Mouse (Mus musculus) heart, postnatal 25 days (tissue): Measurements from ENCODE around the gene Them7. TPM values are rescaled to one million over a fixed set of nuclear protein-coding genes. Genes with fewer than 3 reads are reported as not detected.

Experiments used
- DNase-seq: peaks from one replicate; pipeline ENCODE4 v3.0.0; 2022; ENCODE audit warnings: low spot score
- intact Hi-C: fragments of 180-260 bp; cut with DNase I; formaldehyde crosslinking; loops from one replicate; pipeline ENCODE4 v1.15.1; 2025
- total RNA-seq, 2 experiments: library from RNA; stranded (reverse); gene quantifications; 2 replicates each; pipeline ENCODE4 v1.2.3; 2021

The Them7 gene
- total RNA-seq: 1 to 10 TPM; 1.8 to 2.0 TPM

- DNase-seq: no peak
- intact Hi-C loops: loop anchor here (10.0 kb wide), 1 partner anchor 120 kb away; no protein-coding TSS in a partner anchor
Observed at GRCm38 (mm10) chr2:105224134-105224986, at the start of gene Them7. TSS of gene Them7 (plus strand) at chr2:105224320.

DNA sequence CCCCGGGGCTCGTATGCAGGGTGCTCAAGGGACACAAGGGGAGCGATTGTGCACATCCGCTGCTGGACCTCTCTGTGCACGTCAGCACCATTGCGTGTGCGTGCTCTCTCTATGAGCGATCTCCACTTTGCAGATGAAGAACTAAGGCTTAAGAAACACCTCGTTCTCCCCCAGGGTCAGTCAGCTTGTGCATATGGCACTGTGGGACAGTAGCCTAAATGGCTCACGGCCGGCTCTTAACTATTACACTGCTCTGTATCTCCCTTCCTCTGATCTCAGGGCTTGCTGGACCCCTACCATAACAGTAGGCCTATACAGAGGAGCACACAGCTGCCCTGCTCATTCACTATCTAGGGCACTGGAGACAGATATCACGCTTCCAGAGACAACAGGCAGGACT is 45.2 kb upstream of the Them7 start:
- intact Hi-C loops: no loop called here
- no peak for DNase-seq

DNA sequence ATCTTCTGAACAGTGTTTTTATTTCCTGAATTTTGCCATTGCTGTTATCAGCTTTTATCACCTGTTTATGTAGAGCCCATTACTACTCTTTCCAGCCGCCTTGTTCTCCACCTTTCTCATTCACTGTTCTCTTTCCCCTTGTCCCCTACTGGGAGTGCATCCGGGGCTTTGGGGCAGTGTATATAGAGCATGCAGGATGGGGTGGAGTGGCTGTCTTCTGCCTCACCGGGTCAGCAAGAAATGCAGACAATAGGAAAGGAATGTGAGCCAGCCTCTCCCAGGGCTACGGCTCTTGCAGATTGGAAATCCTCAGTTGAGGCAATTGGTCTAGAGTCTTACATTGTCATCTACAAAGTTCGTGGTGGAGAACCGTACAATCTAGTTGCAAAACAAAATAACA is 41.6 kb upstream of the Them7 start:
- intact Hi-C loops: no loop called here
- no peak for DNase-seq

GRCm38 (mm10) chr2:105185140-105185539 is 39.0 kb upstream of the Them7 start:
- intact Hi-C loops: no loop called here
- no peak for DNase-seq

- intact Hi-C loops: no loop called here
Observed at GRCm38 (mm10) chr2:105185768-105186529, 38.2 kb upstream of the Them7 start.

GRCm38 (mm10) chr2:105186591-105186990 is 37.5 kb upstream of the Them7 start:
- DNase-seq: no peak
- intact Hi-C loops: no loop called here

More at GRCm38 (mm10) chr2:105185768-105186529, 38.2 kb upstream of the Them7 start:
- DNase-seq: no peak

DNA sequence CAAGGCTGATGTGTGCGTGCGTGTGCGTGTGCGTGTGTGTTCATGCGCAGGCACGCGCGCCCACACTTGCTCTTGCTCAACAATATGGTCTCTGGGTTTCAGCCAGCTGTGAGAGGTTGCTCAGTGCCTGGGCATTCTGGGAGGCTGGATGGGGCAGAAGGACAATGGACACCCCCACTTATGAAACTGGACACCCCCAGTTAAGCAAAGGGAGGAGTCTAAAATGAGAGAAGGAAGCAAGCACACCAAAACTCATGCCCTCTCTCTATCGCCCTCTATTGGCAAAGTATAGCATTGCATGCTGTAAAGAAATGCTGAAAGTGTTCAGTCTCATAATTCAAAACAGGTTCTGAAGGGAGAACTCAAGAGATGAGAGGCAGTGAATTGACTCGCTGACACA is 35.9 kb upstream of the Them7 start:
- intact Hi-C loops: loop anchor here (2.0 kb wide), 2 partner anchors 77 to 299 kb away; no protein-coding TSS in a partner anchor
- DNase-seq: no peak

DNA sequence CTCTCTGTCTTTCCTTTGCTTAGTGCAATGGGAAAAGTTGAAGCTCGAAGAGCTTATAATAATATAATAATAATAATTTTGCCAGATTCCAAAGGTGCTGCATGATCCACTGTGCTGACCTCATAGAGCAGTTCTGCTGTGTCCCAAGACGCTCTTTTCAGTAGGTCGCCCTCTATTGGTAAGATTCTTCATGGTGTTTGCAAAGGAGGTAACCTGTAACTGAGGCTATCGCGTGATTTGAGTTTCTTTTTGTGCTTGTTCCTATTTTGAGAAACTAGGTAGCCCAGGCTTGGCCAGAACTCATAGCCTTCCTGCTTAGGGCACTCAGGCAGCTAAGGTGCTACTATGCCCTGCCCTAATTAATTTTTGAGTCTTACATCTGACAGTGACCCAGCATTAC is 34.8 kb upstream of the Them7 start:
- intact Hi-C loops: loop anchor here (2.0 kb wide), 2 partner anchors 79 to 301 kb away; no protein-coding TSS in a partner anchor
- DNase-seq: no peak

DNA sequence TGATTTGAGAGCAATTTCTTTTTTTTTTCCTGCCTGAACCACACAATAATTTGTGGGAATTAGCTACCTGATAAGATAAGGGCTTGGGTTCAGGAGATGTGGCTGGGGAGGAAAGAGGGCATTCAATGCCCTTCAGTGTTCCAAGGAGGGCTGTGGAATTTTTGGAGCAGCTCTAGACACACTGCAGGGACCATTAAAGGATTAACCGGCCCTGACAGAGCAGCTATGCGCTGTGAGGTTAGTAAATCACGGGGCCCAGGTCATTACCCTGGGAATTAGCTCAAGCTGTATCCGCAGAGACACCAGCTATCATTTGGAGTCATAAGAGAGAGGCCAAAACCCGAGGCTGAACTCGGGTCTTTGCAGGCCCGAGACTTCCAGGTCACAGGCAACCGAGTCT is 24.0 kb upstream of the Them7 start:
- intact Hi-C loops: no loop called here
- no peak for DNase-seq

DNA sequence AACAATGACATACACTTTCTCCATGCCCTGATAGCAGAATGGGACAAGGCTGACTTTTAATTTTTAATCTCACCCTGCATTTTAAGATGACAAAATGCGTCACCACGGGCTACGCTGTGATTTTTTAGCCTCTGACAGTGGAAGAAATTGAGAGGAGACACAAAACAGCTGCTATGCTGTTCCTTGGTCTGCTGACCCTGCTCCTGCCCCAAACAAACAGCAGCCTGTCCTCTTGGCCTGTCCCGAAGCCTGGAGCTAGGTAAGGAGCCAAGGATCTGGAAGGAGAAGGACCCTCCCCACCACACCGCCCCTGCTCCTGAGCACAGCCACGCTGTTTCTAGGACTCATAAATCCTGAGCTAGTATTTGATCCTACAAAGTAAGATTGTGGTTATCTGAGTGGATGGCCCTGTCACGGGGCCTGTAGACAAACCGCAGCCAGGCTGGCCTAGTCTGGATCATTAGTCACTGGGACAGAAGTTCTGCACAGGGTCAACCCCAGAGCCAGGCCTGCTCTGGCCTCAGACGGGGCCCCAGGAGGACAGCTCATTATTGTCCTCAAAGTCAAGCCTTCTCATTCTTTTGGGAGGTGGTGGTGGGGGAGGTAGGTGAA is 17.5 kb upstream of the Them7 start:
- intact Hi-C loops: no loop called here
- DNase-seq: no peak

DNA sequence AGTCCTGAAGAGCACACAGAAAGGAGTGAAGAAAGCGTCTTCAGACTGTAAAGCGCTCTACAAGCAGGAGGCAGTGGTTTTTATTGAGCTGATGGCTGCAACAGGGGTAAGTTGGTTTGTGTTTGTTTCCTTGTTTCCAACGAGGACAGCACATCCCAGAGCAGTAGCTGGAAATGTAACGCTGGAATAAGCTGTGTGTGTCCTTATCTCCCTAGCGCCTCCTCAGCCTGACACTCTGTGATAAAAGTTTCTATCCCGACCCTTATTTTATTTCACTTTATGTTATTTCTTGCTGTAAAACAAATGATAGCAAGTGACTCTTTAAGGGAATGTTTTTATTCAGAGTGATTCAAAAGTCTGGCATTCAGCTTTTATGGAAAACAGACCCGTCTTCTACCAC is 11.3 kb upstream of the Them7 start:
- no peak for DNase-seq
- intact Hi-C loops: no loop called here

- DNase-seq: no peak
- intact Hi-C loops: no loop called here
Observed at GRCm38 (mm10) chr2:105215914-105216313, 8.2 kb upstream of the Them7 start.

GRCm38 (mm10) chr2:105219229-105219628 is 4.9 kb upstream of the Them7 start:
- intact Hi-C loops: no loop called here
- DNase-seq: no peak

DNA sequence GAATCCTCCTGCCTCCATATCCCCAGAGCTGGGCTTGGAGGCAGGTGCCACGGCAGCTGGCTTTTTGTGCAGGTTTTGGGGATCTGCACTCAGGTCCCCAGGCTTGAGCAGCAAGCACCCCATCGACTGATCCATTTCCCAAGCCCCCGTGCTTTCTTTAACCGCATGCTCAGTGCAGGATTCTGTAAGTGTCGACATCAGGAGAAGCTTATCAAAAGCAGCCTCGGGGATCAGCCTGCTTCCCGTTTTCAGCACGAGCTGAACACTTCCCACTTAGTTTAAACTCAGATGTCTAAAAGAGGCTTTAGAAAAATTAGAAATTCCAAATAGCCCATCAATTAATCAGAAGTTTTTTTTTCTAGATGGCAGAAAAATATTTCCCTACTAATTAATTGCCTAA is 4.5 kb upstream of the Them7 start:
- no peak for DNase-seq
- intact Hi-C loops: loop anchor here (10.0 kb wide), 1 partner anchor 115 kb away; no protein-coding TSS in a partner anchor

- intact Hi-C loops: loop anchor here (10.0 kb wide), 1 partner anchor 116 kb away; no protein-coding TSS in a partner anchor
- no peak for DNase-seq
Observed at GRCm38 (mm10) chr2:105220738-105221303, 3.3 kb upstream of the Them7 start.

DNA sequence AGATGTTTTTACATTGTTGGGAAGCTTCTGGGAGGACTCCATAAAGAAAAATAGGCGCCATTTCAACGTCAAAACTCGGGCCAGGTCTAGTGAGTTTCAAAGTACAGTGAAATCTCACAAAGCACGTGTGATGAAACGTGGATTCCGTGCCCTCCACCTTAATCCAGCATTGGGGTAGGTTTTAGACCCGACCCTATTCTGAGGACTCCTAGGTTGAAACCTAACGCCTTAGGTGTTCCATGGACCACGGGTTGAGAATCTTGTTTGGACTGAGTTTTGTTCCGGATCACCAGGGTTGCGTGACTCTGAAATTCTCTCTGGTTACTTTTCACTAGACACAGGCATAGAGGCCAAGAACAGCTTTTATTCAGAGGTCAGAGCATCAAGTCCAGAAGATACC is 514 bp upstream of the Them7 start:
- DNase-seq: no peak
- intact Hi-C loops: loop anchor here (10.0 kb wide), 1 partner anchor 119 kb away; no protein-coding TSS in a partner anchor

- intact Hi-C loops: loop anchor here (10.0 kb wide), 1 partner anchor 120 kb away; no protein-coding TSS in a partner anchor
- no peak for DNase-seq
Observed at GRCm38 (mm10) chr2:105224987-105225375, 861 bp downstream of the Them7 start.

DNA sequence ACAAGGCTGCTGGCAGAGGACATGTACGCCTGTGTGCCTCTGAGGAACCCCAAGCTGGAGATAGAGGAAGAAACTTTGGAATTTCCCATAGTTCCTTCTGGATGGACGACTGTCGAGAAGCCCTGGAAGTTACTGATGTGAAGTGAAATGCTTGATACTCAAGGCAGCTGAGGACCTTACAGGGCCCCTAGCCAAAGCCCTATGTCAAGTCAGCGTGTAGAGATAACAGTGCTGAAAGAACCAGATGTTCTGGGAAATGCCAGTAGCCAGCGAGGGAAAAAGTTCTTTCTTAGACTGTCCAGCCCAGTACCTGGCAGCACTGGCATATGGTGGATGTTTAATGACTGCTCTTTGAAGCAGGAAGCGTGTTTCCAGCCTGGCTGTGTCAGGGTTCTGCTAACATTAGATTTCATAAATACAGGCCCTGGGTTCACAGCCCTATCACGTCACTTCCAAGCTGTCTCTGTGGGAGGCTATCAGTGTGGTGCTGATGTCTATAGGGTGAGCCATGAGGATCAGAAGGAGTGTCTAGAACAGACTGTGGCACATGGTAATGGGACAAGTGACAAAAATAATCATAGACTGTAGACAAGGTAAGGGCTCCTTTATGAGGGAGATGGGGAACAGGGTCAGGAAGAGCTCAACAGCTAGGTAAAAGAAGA is 2.3 kb downstream of the Them7 start:
- no peak for DNase-seq
- intact Hi-C loops: loop anchor here (10.0 kb wide), 1 partner anchor 122 kb away; no protein-coding TSS in a partner anchor

- DNase-seq: no peak
- intact Hi-C loops: loop anchor here (10.0 kb wide), 1 partner anchor 124 kb away; no protein-coding TSS in a partner anchor
Observed at GRCm38 (mm10) chr2:105228416-105228815, 4.3 kb downstream of the Them7 start.
